Mouse (Mus musculus): ENCODE measurements around the gene Slco2a1. TPM values are rescaled to one million over a fixed set of nuclear protein-coding genes. Genes with fewer than 3 reads are reported as not detected.

Slco2a1 gene
- total RNA-seq (2021): 1 to 10 TPM; 4.2 to 7.0 TPM
- long read RNA-seq: 0 reads

DNA sequence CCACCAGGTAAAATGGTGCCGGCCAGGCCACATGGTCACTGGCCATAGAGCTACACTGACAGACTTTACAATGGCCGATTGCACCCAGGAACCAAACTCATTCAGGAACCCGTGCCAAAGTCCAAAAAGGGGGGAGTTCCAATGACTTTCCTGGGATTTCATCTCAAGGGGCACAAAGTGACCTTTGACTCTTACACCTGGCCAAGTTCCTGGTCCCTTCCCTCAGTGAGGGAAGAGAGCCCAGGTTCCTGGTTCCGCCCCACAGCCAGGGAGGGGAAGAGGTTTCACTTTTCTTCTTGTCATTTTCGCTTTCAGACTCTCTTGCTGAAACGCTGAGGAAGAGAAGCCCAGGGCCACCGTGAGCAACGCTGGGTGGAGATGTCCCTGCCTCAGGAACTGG is at the start of gene Slco2a1:
Slco2a1 (plus strand) TSS at position 251 of the 400 bp plus-strand sequence.
- no peak for DNase-seq (ENCODE audit: low spot score in 2 of 2)

DNA sequence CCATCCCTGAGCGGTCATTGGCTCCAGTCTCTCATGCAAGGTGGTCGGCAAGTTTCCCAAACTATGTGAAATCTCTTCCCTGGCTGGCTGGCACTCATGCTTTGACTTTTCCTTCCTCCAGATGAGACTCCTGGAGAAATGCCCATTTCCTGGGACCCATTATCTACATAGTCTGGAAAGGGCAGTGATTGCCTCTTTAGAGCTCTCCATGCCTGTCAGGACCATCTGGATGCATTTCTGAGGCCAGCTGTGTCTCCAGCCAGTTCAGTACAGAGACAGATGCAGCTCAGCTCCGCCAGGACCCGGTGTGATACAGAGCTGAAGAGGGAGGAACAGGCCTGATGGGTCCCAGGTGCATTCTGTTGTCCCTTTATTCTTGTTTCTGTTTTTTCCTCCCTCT is 46.3 kb upstream of the Slco2a1 start:
- DNase-seq (ENCODE audit: low spot score in 2 of 2): no peak

DNA sequence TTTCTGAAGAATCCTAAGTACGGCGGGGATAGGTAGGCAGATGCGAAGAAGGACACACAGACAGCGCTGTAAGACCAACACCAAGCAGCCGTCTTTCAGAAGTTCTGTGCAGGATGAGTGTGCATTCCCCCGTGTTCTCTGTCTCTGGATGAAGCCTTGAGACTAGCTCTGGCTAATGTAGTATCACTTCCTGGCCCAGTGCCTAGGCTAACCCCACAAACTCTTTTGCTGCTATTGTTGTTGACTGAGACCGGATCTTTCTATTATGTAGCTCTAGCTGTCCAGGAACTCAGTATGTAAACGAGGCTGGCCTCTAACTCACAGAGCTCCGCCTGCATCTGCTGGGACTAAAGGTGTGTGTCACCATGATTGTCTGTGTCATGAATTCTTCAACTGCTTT is 43.6 kb upstream of the Slco2a1 start:
- no peak for DNase-seq (ENCODE audit: low spot score in 2 of 2)

DNA sequence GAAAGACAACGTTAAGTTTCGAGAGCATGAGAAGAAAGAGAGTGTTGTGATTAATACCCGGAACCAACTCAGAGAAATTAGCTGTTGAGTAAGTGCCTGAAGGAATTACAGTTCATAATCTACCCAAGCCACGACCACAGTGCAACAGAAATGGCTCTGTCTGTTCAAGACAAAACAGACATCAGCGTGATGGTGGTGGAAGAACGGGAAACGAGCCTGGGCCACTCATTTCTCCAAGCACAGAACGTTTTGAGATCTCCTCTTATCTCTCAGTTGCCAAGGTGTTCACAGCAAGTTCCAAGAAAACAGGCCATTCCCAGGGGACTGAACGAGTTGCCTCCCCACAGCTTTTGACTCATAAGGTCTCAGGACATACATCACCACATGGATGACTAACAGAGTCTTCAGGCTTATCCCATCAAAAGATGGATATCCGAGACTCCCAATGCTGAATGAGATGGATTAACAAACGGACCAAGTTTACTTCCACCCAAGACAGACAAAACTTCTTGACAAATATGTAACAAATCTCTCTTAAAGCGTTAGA is 42.0 kb upstream of the Slco2a1 start:
- no peak for DNase-seq (ENCODE audit: low spot score in 2 of 2)

DNA sequence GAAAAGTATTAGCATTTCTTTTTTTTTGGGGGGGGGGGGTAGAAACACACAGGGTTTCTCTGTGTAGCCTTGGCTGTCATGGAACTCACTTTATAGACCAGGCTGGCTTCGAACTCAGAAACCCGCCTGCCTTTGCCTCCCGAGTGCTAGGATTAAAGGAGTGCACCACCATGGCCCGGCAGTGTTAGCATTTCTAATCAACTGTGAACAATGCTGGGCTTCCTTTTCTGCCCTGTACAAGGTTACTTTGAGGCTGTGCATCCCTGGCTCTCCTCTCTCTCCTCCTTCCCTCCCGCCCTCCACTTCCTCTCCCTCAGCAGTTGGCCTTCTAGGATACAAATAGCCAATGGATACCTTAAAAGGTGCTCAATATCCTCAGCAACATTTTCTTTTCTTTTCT is 39.8 kb upstream of the Slco2a1 start:
- no peak for DNase-seq (ENCODE audit: low spot score in 2 of 2)

DNA sequence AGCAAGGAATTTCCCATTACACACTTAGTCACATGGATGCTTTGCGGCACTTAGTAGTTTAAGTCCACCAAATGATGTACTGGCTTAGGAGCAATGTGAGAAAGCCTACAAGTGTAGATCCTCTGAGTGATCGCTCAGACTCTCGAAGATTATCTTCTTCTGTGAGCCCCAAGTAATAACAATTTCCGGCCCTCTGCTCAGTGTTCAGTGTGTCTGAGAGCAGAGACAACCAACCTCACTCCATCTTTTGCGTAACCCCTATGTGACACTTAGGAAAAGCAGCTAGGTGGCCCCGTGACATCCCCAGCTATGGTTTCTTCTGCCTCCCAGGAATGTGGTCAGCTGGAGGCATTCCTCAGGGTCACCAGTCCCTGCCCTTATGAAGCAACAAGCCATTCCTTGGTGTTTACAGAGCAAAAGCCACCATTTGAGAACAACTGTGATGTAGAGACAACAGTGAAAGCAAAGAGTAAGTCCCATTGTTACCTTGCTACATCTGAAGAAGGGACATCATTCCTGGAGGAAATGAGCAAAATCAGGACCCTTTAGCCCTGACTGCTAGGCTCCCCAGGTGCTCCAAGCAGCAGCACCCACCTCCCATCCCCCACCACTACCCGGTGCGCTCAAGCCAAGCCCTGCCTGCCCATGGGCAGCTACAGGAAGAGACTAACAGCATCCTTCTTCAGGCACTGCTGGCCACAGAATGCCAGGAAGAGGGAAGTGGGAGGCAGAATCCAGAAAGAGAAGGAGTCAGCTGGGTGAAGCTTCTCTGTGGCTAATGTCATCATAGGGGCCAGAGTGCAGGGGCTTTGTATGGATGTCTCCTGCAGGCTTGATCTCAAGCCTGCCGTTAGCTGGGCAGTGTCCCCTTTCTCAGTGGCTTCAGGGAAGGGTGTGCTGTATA is 37.2 kb upstream of the Slco2a1 start:
- no peak for DNase-seq (ENCODE audit: low spot score in 2 of 2)

DNA sequence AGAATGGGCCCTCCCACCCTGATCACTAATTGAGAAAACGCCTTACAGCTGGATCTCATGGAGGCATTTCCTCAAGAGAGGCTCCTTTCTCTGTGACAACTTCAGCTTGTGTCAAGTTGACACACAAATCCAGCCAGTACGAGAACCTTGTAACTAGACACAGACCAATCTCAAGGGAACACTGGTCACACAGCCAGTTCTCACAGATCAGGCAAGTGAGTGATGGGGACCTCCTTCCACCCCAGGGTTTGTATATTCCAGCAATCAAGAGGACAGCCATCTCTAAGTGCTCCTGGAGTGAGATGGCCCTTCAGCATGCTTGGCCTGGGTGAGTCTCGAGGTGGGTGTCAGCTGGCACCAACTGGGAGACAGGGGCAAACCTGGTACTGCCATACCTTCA is 32.6 kb upstream of the Slco2a1 start:
- DNase-seq (ENCODE audit: low spot score in 2 of 2): no peak

DNA sequence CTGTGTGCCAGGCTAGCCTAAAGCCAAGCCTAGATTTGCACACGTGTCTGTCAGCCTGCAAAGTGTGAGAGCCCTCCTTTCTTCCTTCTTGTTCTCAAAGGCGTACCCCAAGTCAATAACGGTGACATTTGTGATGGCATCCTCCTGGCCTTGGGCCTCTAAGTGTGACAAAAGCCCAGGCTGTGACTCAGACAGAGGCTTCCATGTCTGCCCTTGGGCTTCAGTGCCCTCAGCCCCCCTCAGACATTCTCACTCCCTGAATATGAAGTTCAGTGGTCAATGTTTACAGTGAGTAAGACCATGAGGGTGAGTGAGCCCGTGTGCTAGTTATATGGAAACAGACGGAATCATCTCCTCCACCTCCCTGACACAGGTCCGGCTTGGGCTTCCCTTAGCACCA is 29.8 kb upstream of the Slco2a1 start:
- DNase-seq (ENCODE audit: low spot score in 2 of 2): no peak

DNA sequence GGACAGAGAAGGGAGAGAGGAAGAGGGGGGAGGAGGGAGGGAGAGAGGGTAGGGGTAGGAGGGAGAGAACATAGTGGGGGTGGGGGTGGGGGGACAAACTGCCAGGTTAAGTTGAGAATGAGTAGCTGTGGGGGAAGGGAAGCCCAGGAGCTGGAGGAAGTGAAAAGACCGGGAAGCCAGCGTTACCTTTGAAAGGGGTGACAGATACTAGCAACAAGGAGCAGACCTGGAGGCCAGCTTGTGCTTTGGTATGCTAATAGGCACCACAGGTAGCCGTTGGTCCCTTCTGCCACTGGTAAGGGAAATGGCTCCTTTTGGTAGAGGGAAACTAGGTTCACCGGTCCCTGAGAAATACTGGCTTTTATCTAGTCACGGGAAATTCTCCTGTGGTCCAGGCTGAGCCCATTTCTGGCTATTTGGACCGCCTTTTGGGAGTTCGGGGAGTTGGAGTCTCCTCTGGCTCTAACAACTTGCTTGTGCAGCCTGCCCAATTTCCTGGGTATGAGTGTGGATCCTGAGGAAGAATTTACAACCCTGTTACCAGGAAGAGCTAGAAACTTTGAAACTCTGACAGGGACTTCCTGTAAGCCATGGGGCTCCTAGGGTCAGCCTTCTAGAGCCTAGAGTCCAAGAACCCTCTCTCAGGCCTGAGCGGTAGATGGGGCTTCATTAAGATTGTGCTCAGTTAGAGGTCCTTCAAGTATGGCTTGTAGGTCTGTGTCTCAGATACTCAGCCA is 27.0 kb upstream of the Slco2a1 start:
- no peak for DNase-seq (ENCODE audit: low spot score in 2 of 2)

DNA sequence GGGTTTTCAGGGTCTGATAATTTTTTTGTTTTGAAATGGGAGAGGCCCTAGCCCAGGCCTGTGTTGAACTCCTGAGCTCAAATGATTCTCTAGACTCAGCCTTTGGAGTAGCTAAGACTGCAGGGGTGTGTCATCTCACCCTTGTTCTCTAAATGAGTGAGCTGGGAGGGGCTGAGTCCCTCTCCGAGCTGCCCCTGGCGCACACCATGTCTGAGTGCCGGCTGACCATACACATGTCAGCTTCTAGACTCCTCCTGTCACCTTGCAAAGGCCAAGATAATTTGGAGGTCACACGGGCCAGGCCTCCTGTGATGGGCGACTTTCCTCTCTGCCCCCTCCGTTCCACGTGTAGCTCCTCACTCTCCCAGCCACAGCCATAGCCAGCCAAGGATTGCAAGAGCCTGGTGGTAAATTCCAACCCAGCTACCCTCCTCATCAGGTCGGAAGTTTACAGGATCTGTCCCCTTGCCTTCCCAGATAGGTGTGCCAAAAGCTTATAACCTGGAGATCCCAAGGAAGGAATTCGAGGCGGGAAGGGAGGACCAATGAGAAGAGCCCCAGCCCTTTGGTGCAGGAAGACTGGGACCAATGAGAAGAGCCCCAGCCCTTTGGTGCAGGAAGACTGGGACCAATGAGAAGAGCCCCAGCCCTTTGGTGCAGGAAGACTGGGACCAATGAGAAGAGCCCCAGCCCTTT is 26.3 kb upstream of the Slco2a1 start:
- DNase-seq (ENCODE audit: low spot score in 2 of 2): no peak

DNA sequence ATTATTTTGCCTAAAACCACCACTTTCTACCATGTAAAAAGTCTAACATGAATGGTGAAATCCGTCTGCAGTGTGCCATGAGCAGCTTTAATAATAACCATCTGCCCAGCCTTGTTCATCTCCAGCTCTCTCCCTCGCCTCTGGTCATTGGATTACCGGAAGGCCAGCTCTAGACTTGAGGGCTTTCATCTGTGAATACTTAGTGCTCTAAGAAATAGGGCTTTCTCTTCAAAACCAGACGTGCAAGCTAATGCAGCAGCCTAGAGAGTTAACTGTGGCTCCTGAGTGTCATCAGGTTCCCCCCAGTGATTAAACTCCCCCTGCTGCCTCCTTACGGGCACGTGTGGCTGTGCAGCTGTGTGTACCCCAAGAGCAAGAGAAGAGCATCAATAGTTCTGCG is 25.2 kb upstream of the Slco2a1 start:
- DNase-seq (ENCODE audit: low spot score in 2 of 2): no peak

DNA sequence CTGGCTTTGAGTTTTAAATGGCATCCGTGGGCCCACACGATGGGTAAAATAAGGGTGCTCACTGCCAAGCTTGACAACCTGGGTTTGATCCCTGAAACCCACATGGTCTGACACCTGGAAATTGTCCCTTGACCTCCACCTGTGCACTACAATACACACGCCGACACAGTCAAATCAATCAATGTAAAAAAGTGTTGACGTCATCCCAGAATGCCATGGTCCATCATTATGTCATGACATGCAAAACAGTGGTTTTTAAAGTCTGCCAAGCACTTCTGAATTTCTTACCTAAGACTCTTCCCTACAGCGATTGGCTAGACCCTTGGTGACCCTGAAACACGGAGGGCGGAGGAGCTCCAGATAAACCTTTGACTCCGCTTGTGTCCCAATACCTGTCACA is 23.9 kb upstream of the Slco2a1 start:
- no peak for DNase-seq (ENCODE audit: low spot score in 2 of 2)

DNA sequence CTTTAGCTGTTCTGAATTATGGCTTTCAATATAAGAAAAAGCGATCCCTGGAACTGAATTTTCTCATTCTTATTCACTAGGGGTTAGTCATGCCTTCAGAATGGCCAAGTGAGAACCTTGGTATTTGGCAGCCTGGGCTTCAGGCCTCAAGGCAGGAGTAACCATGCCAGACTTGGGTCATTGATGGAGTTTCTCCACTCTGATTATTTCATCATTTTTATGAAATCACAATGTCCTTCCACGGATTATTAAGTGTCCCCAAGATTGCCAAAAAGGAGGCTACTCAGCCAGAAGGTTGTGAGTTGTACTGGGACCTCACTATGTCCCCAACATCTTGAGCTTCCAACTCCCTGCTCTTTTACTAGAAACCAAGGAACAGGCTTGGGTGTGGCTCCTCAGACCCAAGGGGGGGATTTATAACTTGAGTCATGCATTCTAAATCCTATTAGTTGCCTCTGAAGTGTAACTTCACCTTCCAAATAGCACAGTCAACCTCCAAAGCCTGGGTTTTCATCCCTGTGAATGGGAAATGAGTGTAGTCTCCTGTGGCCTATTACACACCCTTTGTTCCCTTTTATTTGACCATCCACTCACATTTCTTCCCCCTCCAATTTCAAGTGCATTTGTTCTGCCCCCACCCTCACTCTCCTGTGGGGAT is 16.0 kb upstream of the Slco2a1 start:
- no peak for DNase-seq (ENCODE audit: low spot score in 2 of 2)

DNA sequence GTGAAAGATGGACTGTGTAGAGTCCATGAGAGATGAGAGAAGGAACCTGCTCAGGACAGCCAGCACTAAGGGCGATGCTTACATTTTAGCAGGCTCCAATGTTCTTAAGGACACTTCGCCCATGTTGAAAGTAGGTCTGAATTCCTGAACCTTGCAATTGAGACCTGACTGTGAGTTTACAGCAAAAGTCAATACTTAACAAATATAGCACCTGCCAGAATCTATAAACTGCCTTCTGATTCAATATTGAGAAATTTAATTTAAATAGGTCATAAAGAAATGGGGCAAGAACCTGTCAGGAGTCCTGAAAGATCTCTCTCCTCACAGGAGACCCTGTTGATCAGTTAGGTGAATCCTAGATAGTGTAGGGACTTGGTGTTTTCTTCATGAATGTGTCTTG is 12.6 kb upstream of the Slco2a1 start:
- no peak for DNase-seq (ENCODE audit: low spot score in 2 of 2)

DNA sequence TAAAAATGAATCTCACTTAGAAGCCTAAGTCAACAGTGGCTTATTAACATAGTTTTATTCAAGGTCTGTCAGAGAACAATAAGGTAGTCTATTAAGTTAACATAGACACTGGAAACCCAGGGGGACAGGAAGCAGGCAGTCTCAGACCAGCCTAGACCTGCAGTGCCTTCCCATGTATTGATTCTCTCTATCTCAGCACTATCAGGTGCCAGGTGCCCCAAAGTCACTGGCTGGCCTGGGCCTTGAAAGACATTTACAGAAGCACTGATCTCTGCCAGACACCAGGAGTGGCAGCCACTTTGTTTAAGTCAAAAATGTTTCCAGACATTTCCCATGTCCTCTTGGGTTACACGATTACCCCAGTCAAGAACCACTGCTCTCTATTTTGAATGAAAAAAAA is 11.4 kb upstream of the Slco2a1 start:
- DNase-seq (ENCODE audit: low spot score in 2 of 2): no peak

DNA sequence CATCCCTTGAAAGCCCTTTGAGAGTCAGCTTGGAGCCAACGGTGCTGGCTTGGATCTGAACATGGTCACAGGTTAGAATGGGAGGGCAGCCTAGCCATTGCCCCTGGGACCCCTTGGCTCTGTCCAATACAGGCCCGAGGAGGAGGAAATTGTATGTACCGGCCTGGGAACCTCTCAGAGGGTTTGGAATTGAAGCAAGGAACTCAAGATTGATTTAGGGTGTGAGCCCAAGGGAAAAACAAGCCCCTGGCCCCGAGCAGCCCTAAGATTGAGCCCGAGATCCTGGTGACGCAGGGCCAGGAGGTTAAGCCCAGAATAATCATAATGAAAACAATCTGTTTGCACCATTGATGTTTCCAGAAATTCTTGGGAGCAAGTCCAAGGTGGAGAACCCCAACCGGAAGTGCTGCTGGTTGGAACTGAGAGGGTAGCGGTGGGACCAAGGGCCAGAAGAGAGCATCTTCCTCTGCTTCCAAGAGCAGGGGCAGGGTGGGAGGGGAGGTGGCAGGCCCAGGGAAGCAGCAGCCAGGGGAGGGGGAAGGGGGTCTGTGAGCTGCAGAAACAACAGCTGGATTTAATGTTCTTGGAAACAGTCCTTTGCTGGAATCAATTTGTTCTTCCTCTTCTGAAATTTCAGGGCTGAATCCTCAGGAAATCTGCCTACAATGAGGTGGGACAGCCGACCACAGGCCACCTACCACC is 10.6 kb upstream of the Slco2a1 start:
- DNase-seq (ENCODE audit: low spot score in 2 of 2): no peak

DNA sequence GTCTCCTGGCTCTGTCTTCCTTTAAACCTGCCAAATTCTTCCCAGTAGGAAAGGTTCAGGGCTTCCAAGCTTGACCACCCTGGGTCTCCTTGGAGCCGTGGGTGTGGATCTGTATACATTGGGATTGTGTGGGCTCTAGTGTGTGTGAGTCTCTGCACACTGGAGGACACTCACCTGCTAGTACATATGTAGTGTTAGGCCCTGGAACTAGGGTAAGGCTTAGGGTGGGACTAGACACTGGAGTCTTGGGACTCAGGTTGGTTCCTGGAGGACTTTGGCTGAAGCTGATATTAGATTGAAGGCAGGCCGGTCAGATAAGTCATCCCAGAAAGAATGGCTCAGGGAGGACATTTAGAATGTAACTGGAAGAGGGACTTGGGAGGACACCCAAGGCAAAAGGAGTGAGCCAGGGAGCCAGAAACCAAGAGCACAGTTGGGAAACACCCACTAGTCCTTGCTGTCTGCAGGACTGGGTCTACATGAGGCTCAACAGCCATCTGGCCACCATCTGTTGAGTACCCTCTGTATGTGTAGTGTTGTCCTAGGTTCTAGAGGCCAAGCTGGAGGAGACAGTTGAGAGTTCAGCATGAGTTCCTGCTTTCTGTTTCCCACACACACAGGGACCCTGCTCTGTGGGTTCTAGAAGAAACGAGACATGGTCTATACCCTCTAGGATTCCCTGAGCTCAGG is 9.4 kb upstream of the Slco2a1 start:
- DNase-seq (ENCODE audit: low spot score in 2 of 2): no peak

DNA sequence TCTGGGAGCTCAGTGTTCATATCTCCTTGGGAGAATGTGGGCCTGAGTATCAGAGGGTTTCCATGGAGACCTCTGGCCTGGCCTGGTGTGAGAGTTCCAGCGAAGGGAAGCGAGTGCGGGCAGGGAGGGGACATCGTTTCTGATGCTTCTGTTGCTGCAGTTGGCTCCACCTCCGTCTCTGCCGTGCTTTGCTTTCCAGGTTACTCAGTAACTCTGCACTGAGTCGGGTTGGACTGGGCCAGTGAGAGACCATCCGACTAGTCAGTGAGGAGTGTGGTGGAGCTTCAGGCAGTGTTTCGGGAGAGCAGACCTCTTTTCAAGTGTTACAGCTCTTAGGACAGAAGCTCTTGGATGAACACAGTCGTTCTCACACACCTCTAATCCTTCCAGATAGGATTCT is 8.6 kb upstream of the Slco2a1 start:
- no peak for DNase-seq (ENCODE audit: low spot score in 2 of 2)

DNA sequence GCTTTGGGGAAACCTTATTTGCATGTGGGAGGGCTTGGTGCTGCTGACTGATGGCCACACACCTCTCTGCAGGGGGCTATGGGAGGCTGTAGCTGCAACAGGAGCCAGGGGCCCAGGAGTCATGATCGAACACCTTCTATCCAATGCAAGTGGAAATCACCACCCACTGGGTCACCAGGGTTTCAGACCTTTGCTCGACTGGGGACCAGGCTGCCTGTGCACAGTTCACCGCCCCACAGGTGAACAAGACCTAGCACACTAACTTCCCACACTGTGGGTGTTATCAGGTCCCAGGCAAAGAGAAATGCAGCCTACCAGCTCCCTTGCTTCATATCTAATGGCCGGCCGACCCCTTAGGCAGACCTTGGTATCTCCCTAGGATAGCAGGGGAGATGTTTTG is 8.1 kb upstream of the Slco2a1 start:
- no peak for DNase-seq (ENCODE audit: low spot score in 2 of 2)

DNA sequence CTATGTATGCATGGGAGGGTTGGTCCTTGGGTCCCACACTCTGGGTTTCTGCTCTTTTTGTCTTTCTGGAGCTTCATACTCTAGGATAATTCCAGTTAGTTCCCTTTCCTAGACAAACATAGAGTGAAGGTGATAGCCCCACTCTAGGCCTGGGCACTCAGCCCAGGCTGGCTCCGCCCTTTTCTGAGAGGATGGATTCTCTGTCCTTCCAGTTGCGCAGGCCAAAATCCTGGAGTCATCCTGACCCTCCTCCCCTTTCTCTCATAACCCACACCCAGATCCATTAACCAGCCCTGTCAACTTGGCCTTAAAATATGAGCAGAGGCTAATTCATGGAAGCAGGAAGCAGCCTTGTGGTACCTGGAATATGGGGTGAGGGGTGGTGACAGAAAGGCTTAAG is 6.7 kb upstream of the Slco2a1 start:
- no peak for DNase-seq (ENCODE audit: low spot score in 2 of 2)
